Mouse (Mus musculus) small intestine, adult 2 months (tissue): Measurements from ENCODE around the gene Nudt14. TPM values are rescaled to one million over a fixed set of nuclear protein-coding genes. Genes with fewer than 3 reads are reported as not detected.

Experiments
- H3K27ac ChIP-seq: fragments of 200-500 bp; 2 replicates; pipeline ENCODE4 v1.5.1; 2012; ENCODE audit warnings: low read depth, low read length, control low read depth, inconsistent platforms; ENCODE audit not compliant: insufficient read depth
- H3K27me3 ChIP-seq: fragments of 200-500 bp; 2 replicates; pipeline ENCODE4 v1.6.1; 2012; ENCODE audit warnings: mild to moderate bottlenecking, moderate library complexity, low read length, inconsistent platforms; ENCODE audit not compliant: control insufficient read depth, insufficient read depth
- H3K36me3 ChIP-seq: fragments of 200-500 bp; 2 replicates; pipeline ENCODE4 v1.6.1; 2012; ENCODE audit warnings: mild to moderate bottlenecking, low read length, control low read depth, inconsistent platforms; ENCODE audit not compliant: control insufficient read depth, insufficient read depth
- H3K4me1 ChIP-seq: fragments of 200-500 bp; 2 replicates; pipeline ENCODE4 v1.6.1; 2012; ENCODE audit warnings: low read length, inconsistent platforms, mixed read lengths; ENCODE audit not compliant: control insufficient read depth, insufficient read depth, insufficient read length
- H3K4me3 ChIP-seq: fragments of 200-500 bp; 2 replicates; pipeline ENCODE4 v1.5.1; 2012; ENCODE audit warnings: low read depth, mild to moderate bottlenecking, control low read depth, inconsistent platforms, low read length, moderate library complexity
- CTCF ChIP-seq: fragments of 200-500 bp; IDR thresholded peaks from 2 replicates; pipeline ENCODE4 v1.5.1; 2012; ENCODE audit warnings: low read depth, mild to moderate bottlenecking, control low read depth, inconsistent platforms, low read length, moderate library complexity, mixed read lengths; ENCODE audit not compliant: insufficient replicate concordance, insufficient read length; ENCODE audit errors: extremely low read depth
- POLR2A ChIP-seq: fragments of 200-500 bp; IDR thresholded peaks from 2 replicates; pipeline ENCODE4 v1.6.1; 2012; ENCODE audit warnings: low read depth, mild to moderate bottlenecking, control low read depth, inconsistent platforms, low read length, moderate library complexity
- WGBS: fragments of 180-500 bp; shearing (Covaris S2); methylation state at CpG from one replicate; pipeline ENCODE4 v1.1.7; 2018; 5-methylcytosine and 5-hydroxymethylcytosine counted together
- polyA plus RNA-seq: library from polyadenylated mRNA; depleted of rRNA; stranded (reverse); fragments of >200 nt; gene quantifications from 2 replicates; pipeline ENCODE4 v1.2.3, GENCODE M21; 2012; rRNA removed

The Nudt14 gene
- polyA plus RNA-seq, 1 experiment: 42.4 TPM

- no peaks in the 10 kb centered on the region for H3K27me3 ChIP-seq
- H3K4me1 ChIP-seq: no peaks in the 10 kb centered on the region
- H3K4me3 ChIP-seq: no peak overlapping the region
- H3K27ac ChIP-seq: no peak overlapping the region
- TF ChIP-seq POLR2A (no peak), CTCF (no peak)
- no peaks in the 10 kb centered on the region for H3K36me3 ChIP-seq
- WGBS: 64% methylated on average over 4 of the region's 4 CpGs
These were observed 43.0 kb downstream of the Nudt14 start for GRCm38 (mm10) chr12:112898960-112899359.

- H3K4me1 ChIP-seq: no peaks in the 10 kb centered on the region
- no peaks in the 10 kb centered on the region for H3K36me3 ChIP-seq
- H3K27me3 ChIP-seq: no peaks in the 10 kb centered on the region
- 55% methylated on average over 12 of the region's 12 CpGs for WGBS
- TF ChIP-seq POLR2A (no peak), CTCF (no peak)
- H3K27ac ChIP-seq: no peak overlapping the region
- H3K4me3 ChIP-seq: no peak overlapping the region
These were observed 43.6 kb downstream of the Nudt14 start for GRCm38 (mm10) chr12:112898351-112898750.

GRCm38 (mm10) chr12:112897522-112898212 is 44.3 kb downstream of the Nudt14 start:
- no peaks in the 10 kb centered on the region for H3K36me3 ChIP-seq
- WGBS: 8% methylated on average over 16 of the region's 16 CpGs
- no peak overlapping the region for H3K4me3 ChIP-seq
- TF ChIP-seq POLR2A (no peak), CTCF (no peak)
- H3K4me1 ChIP-seq: no peaks in the 10 kb centered on the region
- no peaks in the 10 kb centered on the region for H3K27me3 ChIP-seq
- H3K27ac ChIP-seq: 0 out of 2 replicates have a peak overlapping the region, but pooled peaks have one; percentile 20

GRCm38 (mm10) chr12:112894969-112895368 is 47.0 kb downstream of the Nudt14 start:
- no peaks in the 10 kb centered on the region for H3K36me3 ChIP-seq
- 56% methylated on average over 4 of the region's 4 CpGs for WGBS
- TF ChIP-seq POLR2A (no peak), CTCF (no peak)
- peak overlapping the region; percentile 5; the same call in 1 of the 2 replicates for H3K27ac ChIP-seq
- H3K4me1 ChIP-seq: no peaks in the 10 kb centered on the region
- H3K4me3 ChIP-seq: no peak overlapping the region
- no peaks in the 10 kb centered on the region for H3K27me3 ChIP-seq

- 66% methylated on average over 11 of the region's 11 CpGs for WGBS
- Histone ChIP-seq H3K27me3 (no peaks in the 10 kb centered on the region), H3K36me3 (no peaks in the 10 kb centered on the region), H3K27ac (no peak overlapping the region), H3K4me3 (no peak overlapping the region), H3K4me1 (no peaks in the 10 kb centered on the region)
- TF ChIP-seq POLR2A (no peak), CTCF (no peak)
These were observed 47.5 kb downstream of the Nudt14 start for GRCm38 (mm10) chr12:112894303-112894884.

- H3K4me3 ChIP-seq: no peak overlapping the region
- no peak overlapping the region for H3K27ac ChIP-seq
These were observed 56.5 kb downstream of the Nudt14 start for GRCm38 (mm10) chr12:112885465-112885864.

More at GRCm38 (mm10) chr12:112885465-112885864, 56.5 kb downstream of the Nudt14 start:
- Histone ChIP-seq H3K4me1 (no peaks in the 10 kb centered on the region), H3K27me3 (no peaks in the 10 kb centered on the region), H3K36me3 (no peaks in the 10 kb centered on the region)
- TF ChIP-seq CTCF (no peak), POLR2A (no peak)
- WGBS: 53% methylated on average over 7 of the region's 7 CpGs

Other genes with a start within 250 kb of the Nudt14 start
- 59.3 and 99.3 TPM in 2 replicates for gene Cep170b, start 221.7 kb downstream of the Nudt14 start, polyA plus RNA-seq
- gene Pld4, start 181.5 kb downstream of the Nudt14 start, polyA plus RNA-seq: 21.8 and 28.2 TPM in 2 replicates
- 1.4 and 2.1 TPM in 2 replicates for gene Ahnak2, start 139.5 kb downstream of the Nudt14 start, polyA plus RNA-seq
- gene Clba1, start 133.2 kb downstream of the Nudt14 start, polyA plus RNA-seq: 1.2 and 1.6 TPM in 2 replicates
- gene Cdca4, start 112.7 kb downstream of the Nudt14 start, polyA plus RNA-seq: 8.0 and 15.8 TPM in 2 replicates
- 5.4 and 8.2 TPM in 2 replicates for gene Gpr132, start 73.9 kb downstream of the Nudt14 start, polyA plus RNA-seq
- 6.2 and 9.1 TPM in 2 replicates for gene Jag2, start 12.3 kb downstream of the Nudt14 start, polyA plus RNA-seq
- 116 and 206 TPM in 2 replicates for gene Btbd6, start 34.4 kb upstream of the Nudt14 start, polyA plus RNA-seq
- 43.7 and 95.6 TPM in 2 replicates for gene Brf1, start 58.6 kb upstream of the Nudt14 start, polyA plus RNA-seq
- gene Pacs2, start 72.4 kb upstream of the Nudt14 start, polyA plus RNA-seq: 16.0 and 27.0 TPM in 2 replicates
- gene Tex22, start 132.4 kb upstream of the Nudt14 start, polyA plus RNA-seq: not detected in 2 replicates
- gene Mta1, start 156.2 kb upstream of the Nudt14 start, polyA plus RNA-seq: 23.9 and 47.6 TPM in 2 replicates
- 73.8 and 86.3 TPM in 2 replicates for gene Crip2, start 198.1 kb upstream of the Nudt14 start, polyA plus RNA-seq
- gene Crip1, start 204.2 kb upstream of the Nudt14 start, polyA plus RNA-seq: 4,805 and 16,576 TPM in 2 replicates
- gene Tedc1, start 214.3 kb upstream of the Nudt14 start, polyA plus RNA-seq: 9.2 and 18.3 TPM in 2 replicates
- gene Tmem121, start 243.8 kb upstream of the Nudt14 start, polyA plus RNA-seq: 1.8 and 2.4 TPM in 2 replicates